29 mouse cellular contexts compared by ENCODE assay signal in the genomic region with DNA sequence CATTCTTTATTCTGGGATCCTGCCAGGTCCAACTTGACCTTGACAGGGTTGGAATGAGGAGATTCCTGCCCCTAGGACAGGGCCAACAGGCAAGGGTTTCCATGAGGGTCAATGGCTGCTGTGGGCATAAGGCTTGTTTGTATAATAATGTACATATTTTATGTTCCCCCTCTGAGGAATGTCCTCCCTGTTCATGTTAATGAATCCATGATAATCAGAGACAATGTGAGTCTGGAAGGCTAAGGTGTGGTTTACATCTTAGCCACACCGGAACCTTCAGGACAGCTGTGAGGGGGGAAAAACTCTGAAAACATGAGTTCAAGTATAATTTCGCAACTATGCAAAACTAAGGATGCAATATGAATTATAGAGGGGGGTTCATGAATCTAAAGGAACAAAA.
DNase-seq lines count a peak whose midpoint lies in the region; ATAC-seq lines count a peak whose summit lies in the region.
"Had no signal": no experiment of that assay in that cellular context is flagged by ENCODE, and none has a peak within 500 bp of the region (broad histone marks: within the 10 kb centered on the region; RNA-seq: fewer than 3 reads in every experiment).

No protein-coding gene starts in this region.

- no peak overlapping the region for H3K27ac ChIP-seq in kidney, embryonic 14.5 days (ENCODE audit: low read depth, low read length)
- no peak overlapping the region for H3K27ac ChIP-seq in embryonic facial prominence, embryonic 10.5 days (replicated peaks)
- H3K27ac ChIP-seq: forebrain, embryonic 10.5 days; forebrain, embryonic 13.5 days; heart, adult 2 months; heart, embryonic 10.5 days; heart, embryonic 13.5 days; hindbrain, embryonic 14.5 days; hindbrain, postnatal 0 days had no signal

- no peak overlapping the region for H3K9ac ChIP-seq in kidney, embryonic 14.5 days (ENCODE audit: low read depth, low read length)
- H3K9ac ChIP-seq: forebrain, embryonic 13.5 days; heart, embryonic 13.5 days; hindbrain, embryonic 14.5 days had no signal

- H3K4me2 ChIP-seq in kidney, embryonic 14.5 days (replicated peaks; ENCODE audit: low read depth, low read length) = no peak overlapping the region
- H3K4me2 ChIP-seq: forebrain, embryonic 13.5 days; heart, embryonic 13.5 days; hindbrain, embryonic 14.5 days had no signal

- H3K9me3 ChIP-seq in kidney, embryonic 14.5 days (ENCODE audit: control insufficient read depth, low read length) = no peaks in the 10 kb centered on the region
- no peaks in the 10 kb centered on the region for H3K9me3 ChIP-seq in embryonic facial prominence, embryonic 10.5 days
- H3K9me3 ChIP-seq: forebrain, embryonic 10.5 days; forebrain, embryonic 13.5 days; G1E; heart, embryonic 10.5 days; heart, embryonic 13.5 days had no signal

- H3K36me3 ChIP-seq in kidney, embryonic 14.5 days (ENCODE audit: control insufficient read depth, insufficient read depth, low read length) = no peaks in the 10 kb centered on the region
- no peaks in the 10 kb centered on the region for H3K36me3 ChIP-seq in embryonic facial prominence, embryonic 10.5 days (replicated peaks)
- H3K36me3 ChIP-seq: forebrain, embryonic 10.5 days; G1E; heart, embryonic 10.5 days; heart, embryonic 13.5 days had no signal

- no peak overlapping the region for H3K4me3 ChIP-seq in kidney, embryonic 14.5 days (ENCODE audit: low read length)
- no peak overlapping the region for H3K4me3 ChIP-seq in embryonic facial prominence, embryonic 10.5 days
- H3K4me3 ChIP-seq: forebrain, embryonic 10.5 days; forebrain, embryonic 13.5 days; heart, adult 2 months; heart, embryonic 10.5 days; heart, embryonic 13.5 days had no signal

- ATAC-seq in kidney, embryonic 14.5 days (ENCODE audit: low FRiP score, low TSS enrichment) = no peak
- ATAC-seq: forebrain, embryonic 13.5 days; forebrain, embryonic 16.5 days; hindbrain, postnatal 0 days; inflammation-experienced regulatory T-cells, adult 6 months; intestine, embryonic 16.5 days had no signal

- peak; percentile 27 for DNase-seq in kidney, postnatal 14 days
- DNase-seq in ES-CJ7 (ENCODE audit: low read depth, low spot score) (peak; percentile 58), R1 (ENCODE audit: low read depth, low spot score) (peak; percentile 87)
- DNase-seq in embryonic facial prominence, embryonic 10.5 days (ENCODE audit: low spot score) = no peak
- no peak for DNase-seq in spleen, adult 18-20 months
- DNase-seq: adrenal gland, postnatal 25 days; B cell, adult 2 months; cerebellum, adult 11-12 months; cerebellum, adult 8-10 months; cerebellum, postnatal 10 days; cerebellum, postnatal 36 days; embryo, embryonic 11 days; gastrocnemius, postnatal 10 days; gastrocnemius, postnatal 36 days; heart, adult 2 months; heart, postnatal 14 days; heart, postnatal 4 days had no signal

- WGBS in kidney, embryonic 14.5 days = 89% methylated on average over 2 of the region's 2 CpGs
- 91% methylated on average over 2 of the region's 2 CpGs for WGBS in embryonic facial prominence, embryonic 10.5 days

- H3K27me3 ChIP-seq in kidney, embryonic 14.5 days (ENCODE audit: control insufficient read depth, insufficient read depth, low read length) = no peaks in the 10 kb centered on the region
- H3K27me3 ChIP-seq in embryonic facial prominence, embryonic 10.5 days (replicated peaks; ENCODE audit: low read depth, poor library complexity, severe bottlenecking) = no peaks in the 10 kb centered on the region
- H3K27me3 ChIP-seq: CH12.LX; forebrain, embryonic 13.5 days; heart, embryonic 13.5 days had no signal

- H3K4me1 ChIP-seq in kidney, embryonic 14.5 days (ENCODE audit: control insufficient read depth, insufficient read depth, low read length) = no peaks in the 10 kb centered on the region
- no peaks in the 10 kb centered on the region for H3K4me1 ChIP-seq in embryonic facial prominence, embryonic 10.5 days
- H3K4me1 ChIP-seq: forebrain, embryonic 10.5 days; forebrain, embryonic 13.5 days; heart, embryonic 10.5 days; heart, embryonic 13.5 days had no signal

Comparison
In these comparisons a context has a peak if more than half of its experiments do, and no peak if none do; other contexts are left out.
1. DNase-seq: peak in kidney, postnatal 14 days (single experiment), ES-CJ7 (single experiment) and R1 (single experiment); none in embryonic facial prominence, embryonic 10.5 days (single experiment) and spleen, adult 18-20 months (0 of 2).